Mouse (Mus musculus) thymus, postnatal 14 days (tissue): ENCODE measurements around the gene Hfe2.

Experiments used
- DNase-seq: peaks from one replicate; pipeline ENCODE4 v3.0.0; 2021

Hfe2 gene

GRCm38 (mm10) chr3:96576690-96577541, 51.9 kb downstream of the Hfe2 start, which contains the start of gene Gm16253:
Gm16253 (plus strand) TSS chr3:96576984.
- peak; percentile 85 for DNase-seq

GRCm38 (mm10) chr3:96577566-96577965, 52.6 kb downstream of the Hfe2 start:
- no peak for DNase-seq
